Mouse (Mus musculus): Measurements from ENCODE around the gene Zc3h13. TPM values are rescaled to one million over a fixed set of nuclear protein-coding genes. Genes with fewer than 3 reads are reported as not detected.

Gene Zc3h13
- polyA plus RNA-seq, 1 experiment, result 11.9 TPM

- WGBS, result 80% methylated on average over 11 of the region's 11 CpGs
- Histone ChIP-seq H3K36me3 (ENCODE audit: control insufficient read depth, insufficient read depth, low read length) (no peaks in the 10 kb centered on the region), H3K27ac (ENCODE audit: insufficient read depth, low read depth, low read length) (no peak overlapping the region), H3K4me3 (ENCODE audit: low read depth, low read length) (no peak overlapping the region), H3K4me1 (ENCODE audit: control insufficient read depth, insufficient read depth, insufficient read length, low read length) (no peaks in the 10 kb centered on the region), H3K27me3 (ENCODE audit: control insufficient read depth, insufficient read depth, low read length) (no peaks in the 10 kb centered on the region)
- no peak for TF ChIP-seq POLR2A (IDR thresholded peaks at IDR 0.05; ENCODE audit: low read depth, low read length)
- TF ChIP-seq CTCF (IDR thresholded peaks at IDR 0.05; ENCODE audit: extremely low read depth, insufficient read length, insufficient replicate concordance, low read depth, low read length), result no peak
Observed at GRCm38 (mm10) chr14:75246024-75247000, 37.9 kb upstream of the Zc3h13 start.

GRCm38 (mm10) chr14:75250432-75250831, 33.7 kb upstream of the Zc3h13 start:
- Histone ChIP-seq H3K4me1 (ENCODE audit: control insufficient read depth, insufficient read depth, insufficient read length, low read length) (no peaks in the 10 kb centered on the region), H3K36me3 (ENCODE audit: control insufficient read depth, insufficient read depth, low read length) (no peaks in the 10 kb centered on the region), H3K4me3 (ENCODE audit: low read depth, low read length) (no peak overlapping the region), H3K27ac (ENCODE audit: insufficient read depth, low read depth, low read length) (no peak overlapping the region), H3K27me3 (ENCODE audit: control insufficient read depth, insufficient read depth, low read length) (no peaks in the 10 kb centered on the region)
- TF ChIP-seq POLR2A (IDR thresholded peaks at IDR 0.05; ENCODE audit: low read depth, low read length) (no peak), CTCF (IDR thresholded peaks at IDR 0.05; ENCODE audit: extremely low read depth, insufficient read length, insufficient replicate concordance, low read depth, low read length) (no peak)
- 67% methylated on average over 3 of the region's 3 CpGs for WGBS

- 35% methylated on average over 5 of the region's 5 CpGs for WGBS
- H3K36me3 ChIP-seq (ENCODE audit: control insufficient read depth, insufficient read depth, low read length), result no peaks in the 10 kb centered on the region
- TF ChIP-seq POLR2A (IDR thresholded peaks at IDR 0.05; ENCODE audit: low read depth, low read length), result no peak
- peak; percentile 40; the same call in 1 of the 2 replicates for TF ChIP-seq CTCF (IDR thresholded peaks at IDR 0.05; ENCODE audit: extremely low read depth, insufficient read length, insufficient replicate concordance, low read depth, low read length)
- no peak overlapping the region for H3K27ac ChIP-seq (ENCODE audit: insufficient read depth, low read depth, low read length)
- no peak overlapping the region for H3K4me3 ChIP-seq (ENCODE audit: low read depth, low read length)
- H3K27me3 ChIP-seq (ENCODE audit: control insufficient read depth, insufficient read depth, low read length), result no peaks in the 10 kb centered on the region
- no peaks in the 10 kb centered on the region for H3K4me1 ChIP-seq (ENCODE audit: control insufficient read depth, insufficient read depth, insufficient read length, low read length)
Observed at GRCm38 (mm10) chr14:75256521-75256920, 27.7 kb upstream of the Zc3h13 start.

- Histone ChIP-seq H3K27ac (ENCODE audit: insufficient read depth, low read depth, low read length) (no peak overlapping the region), H3K27me3 (ENCODE audit: control insufficient read depth, insufficient read depth, low read length) (no peaks in the 10 kb centered on the region), H3K4me3 (ENCODE audit: low read depth, low read length) (no peak overlapping the region), H3K36me3 (ENCODE audit: control insufficient read depth, insufficient read depth, low read length) (no peaks in the 10 kb centered on the region), H3K4me1 (ENCODE audit: control insufficient read depth, insufficient read depth, insufficient read length, low read length) (no peaks in the 10 kb centered on the region)
- WGBS, result 82% methylated on average over 5 of the region's 5 CpGs
- TF ChIP-seq CTCF (IDR thresholded peaks at IDR 0.05; ENCODE audit: extremely low read depth, insufficient read length, insufficient replicate concordance, low read depth, low read length), result no peak
- no peak for TF ChIP-seq POLR2A (IDR thresholded peaks at IDR 0.05; ENCODE audit: low read depth, low read length)
Observed at GRCm38 (mm10) chr14:75269531-75269930, 14.6 kb upstream of the Zc3h13 start.

GRCm38 (mm10) chr14:75279716-75280115, 4.5 kb upstream of the Zc3h13 start:
- Histone ChIP-seq H3K27ac (ENCODE audit: insufficient read depth, low read depth, low read length) (no peak overlapping the region), H3K27me3 (ENCODE audit: control insufficient read depth, insufficient read depth, low read length) (no peaks in the 10 kb centered on the region), H3K4me3 (ENCODE audit: low read depth, low read length) (no peak overlapping the region), H3K36me3 (ENCODE audit: control insufficient read depth, insufficient read depth, low read length) (no peaks in the 10 kb centered on the region), H3K4me1 (ENCODE audit: control insufficient read depth, insufficient read depth, insufficient read length, low read length) (no peaks in the 10 kb centered on the region)
- TF ChIP-seq CTCF (IDR thresholded peaks at IDR 0.05; ENCODE audit: extremely low read depth, insufficient read length, insufficient replicate concordance, low read depth, low read length) (no peak), POLR2A (IDR thresholded peaks at IDR 0.05; ENCODE audit: low read depth, low read length) (no peak)
- WGBS, result 86% methylated on average over 6 of the region's 6 CpGs

- no peaks in the 10 kb centered on the region for H3K4me1 ChIP-seq (ENCODE audit: control insufficient read depth, insufficient read depth, insufficient read length, low read length)
- TF ChIP-seq CTCF (IDR thresholded peaks at IDR 0.05; ENCODE audit: extremely low read depth, insufficient read length, insufficient replicate concordance, low read depth, low read length) (no peak), POLR2A (IDR thresholded peaks at IDR 0.05; ENCODE audit: low read depth, low read length) (no peak)
- WGBS, result 71% methylated on average over 5 of the region's 5 CpGs
- H3K4me3 ChIP-seq (ENCODE audit: low read depth, low read length), result no peak overlapping the region
- H3K36me3 ChIP-seq (ENCODE audit: control insufficient read depth, insufficient read depth, low read length), result no peaks in the 10 kb centered on the region
- no peaks in the 10 kb centered on the region for H3K27me3 ChIP-seq (ENCODE audit: control insufficient read depth, insufficient read depth, low read length)
- H3K27ac ChIP-seq (ENCODE audit: insufficient read depth, low read depth, low read length), result no peak overlapping the region
Observed at GRCm38 (mm10) chr14:75280406-75280805, 3.8 kb upstream of the Zc3h13 start.

GRCm38 (mm10) chr14:75283609-75284192, 472 bp upstream of the Zc3h13 start:
- Histone ChIP-seq H3K4me1 (ENCODE audit: control insufficient read depth, insufficient read depth, insufficient read length, low read length) (peaks cover 2% of the 10 kb centered on the region; the same call in 1 of the 2 replicates), H3K27me3 (ENCODE audit: control insufficient read depth, insufficient read depth, low read length) (no peaks in the 10 kb centered on the region), H3K27ac (ENCODE audit: insufficient read depth, low read depth, low read length) (no peak overlapping the region), H3K4me3 (ENCODE audit: low read depth, low read length) (peak overlapping the region; percentile 93), H3K36me3 (ENCODE audit: control insufficient read depth, insufficient read depth, low read length) (no peaks in the 10 kb centered on the region)
- WGBS, result 5% methylated on average over 19 of the region's 19 CpGs
- TF ChIP-seq POLR2A (IDR thresholded peaks at IDR 0.05; ENCODE audit: low read depth, low read length) (no peak), CTCF (IDR thresholded peaks at IDR 0.05; ENCODE audit: extremely low read depth, insufficient read length, insufficient replicate concordance, low read depth, low read length) (no peak)

Measured in small intestine, adult 2 months (tissue).